Mouse (Mus musculus) embryonic facial prominence, embryonic 10.5 days (tissue): Measurements from ENCODE around the gene Uso1. TPM values are rescaled to one million over a fixed set of nuclear protein-coding genes. Genes with fewer than 3 reads are reported as not detected.

Source experiments
- DNase-seq: peaks from one replicate; pipeline ENCODE4 v3.0.0-alpha.2; 2017; ENCODE audit warnings: low spot score
- H3K27ac ChIP-seq: fragments of 300-500 bp; sonication (generic); replicated peaks from 2 replicates; pipeline ENCODE4 v1.5.1; 2016; ENCODE audit warnings: mild to moderate bottlenecking
- H3K27me3 ChIP-seq: fragments of 300-500 bp; sonication (generic); replicated peaks from 2 replicates; pipeline ENCODE4 v1.6.1; 2016; ENCODE audit warnings: low read depth, mild to moderate bottlenecking; ENCODE audit not compliant: poor library complexity, severe bottlenecking
- H3K36me3 ChIP-seq: fragments of 300-500 bp; sonication (generic); replicated peaks from 2 replicates; pipeline ENCODE4 v1.6.1; 2016; ENCODE audit warnings: mild to moderate bottlenecking, moderate library complexity
- H3K4me1 ChIP-seq: fragments of 300-500 bp; sonication (generic); 2 replicates; pipeline ENCODE4 v1.6.1; 2016
- H3K4me3 ChIP-seq: fragments of 300-500 bp; sonication (generic); 2 replicates; pipeline ENCODE4 v1.5.1; 2016; ENCODE audit warnings: mild to moderate bottlenecking, moderate library complexity
- H3K9me3 ChIP-seq: fragments of 300-500 bp; sonication (generic); 2 replicates; pipeline ENCODE4 v1.6.1; 2016; ENCODE audit warnings: mild to moderate bottlenecking
- WGBS: fragments of 180-500 bp; shearing (Covaris S2); methylation state at CpG from one replicate; pipeline ENCODE4 v1.1.7; 2016; 5-methylcytosine and 5-hydroxymethylcytosine counted together
- polyA plus RNA-seq: library from polyadenylated mRNA; unstranded; fragments of >200 nt; fragmentation: Nextera tagmentation; extraction: Ambion mirVana; gene quantifications from 2 replicates; pipeline ENCODE4 v1.2.1, GENCODE M21; 2016

Uso1 gene
- polyA plus RNA-seq, 1 experiment from 2014 or later: 38.0 TPM

DNA sequence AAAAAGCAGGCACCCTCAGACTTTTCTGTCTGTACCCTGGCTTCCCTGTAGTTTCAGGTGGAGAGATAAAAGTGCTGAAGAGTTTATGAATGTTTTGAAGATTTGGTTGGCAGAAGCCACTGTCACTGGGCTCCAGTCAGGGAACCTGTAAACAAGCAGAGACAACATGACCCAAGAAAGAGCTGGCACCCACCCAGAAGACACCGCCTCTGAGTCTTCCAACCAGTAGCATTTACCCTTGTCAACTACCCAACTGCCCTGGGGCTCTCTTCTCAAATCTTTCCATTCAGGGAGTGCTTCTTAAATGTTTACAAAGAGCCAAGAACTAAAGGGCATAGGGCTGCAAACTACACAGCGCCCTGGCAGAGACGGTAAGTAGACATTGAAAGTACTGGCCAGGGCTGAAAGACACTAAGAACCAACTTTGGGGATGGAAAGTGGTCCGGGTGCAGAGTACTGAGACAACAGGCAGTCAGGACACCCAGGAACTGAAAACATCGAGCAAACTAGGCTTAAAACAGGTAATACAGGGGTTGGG lies 26.9 kb upstream of the Uso1 start:
- Histone ChIP-seq H3K4me1 (peaks cover 18% of the 10 kb centered on the region), H3K9me3 (no peaks in the 10 kb centered on the region), H3K27me3 (peaks cover 18% of the 10 kb centered on the region; the same call in 1 of the 2 replicates), H3K4me3 (no peak overlapping the region), H3K27ac (no peak overlapping the region), H3K36me3 (no peaks in the 10 kb centered on the region)
- 87% methylated on average over 5 of the region's 5 CpGs for WGBS
- DNase-seq: no peak

DNA sequence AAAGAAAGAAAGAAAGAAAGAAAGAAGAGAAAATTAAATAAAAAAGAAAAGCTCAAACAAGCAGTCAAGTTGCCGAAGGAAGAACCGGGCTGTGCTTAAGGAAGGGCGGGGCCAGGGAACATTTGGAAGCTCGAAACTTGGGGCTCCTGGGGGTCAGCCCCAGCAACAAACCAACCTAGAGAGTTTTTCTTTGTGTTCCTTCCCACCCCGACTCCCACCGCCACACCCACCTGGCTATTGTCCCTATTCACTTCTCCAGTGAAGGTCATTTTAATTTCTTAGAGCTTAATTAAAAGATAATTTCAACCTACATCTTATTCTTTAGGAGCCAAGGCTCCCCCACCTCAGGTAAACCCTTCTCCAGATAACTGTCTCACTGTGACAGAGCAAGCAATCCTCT lies 25.6 kb upstream of the Uso1 start:
- Histone ChIP-seq H3K4me3 (peak overlapping the region; percentile 40), H3K9me3 (no peaks in the 10 kb centered on the region), H3K27me3 (peaks cover 18% of the 10 kb centered on the region; the same call in 1 of the 2 replicates), H3K36me3 (no peaks in the 10 kb centered on the region), H3K27ac (no peak overlapping the region), H3K4me1 (peaks cover 11% of the 10 kb centered on the region)
- no peak for DNase-seq
- 11% methylated on average over 6 of the region's 6 CpGs for WGBS

- 2% methylated on average over 10 of the region's 10 CpGs for WGBS
- DNase-seq: no peak
- Histone ChIP-seq H3K4me3 (peak overlapping the region; percentile 40), H3K36me3 (no peaks in the 10 kb centered on the region), H3K27ac (no peak overlapping the region), H3K4me1 (peaks cover 11% of the 10 kb centered on the region), H3K9me3 (no peaks in the 10 kb centered on the region), H3K27me3 (peaks cover 18% of the 10 kb centered on the region; the same call in 1 of the 2 replicates)
These were observed 25.2 kb upstream of the Uso1 start for GRCm38 (mm10) chr5:92112585-92112984.

DNA sequence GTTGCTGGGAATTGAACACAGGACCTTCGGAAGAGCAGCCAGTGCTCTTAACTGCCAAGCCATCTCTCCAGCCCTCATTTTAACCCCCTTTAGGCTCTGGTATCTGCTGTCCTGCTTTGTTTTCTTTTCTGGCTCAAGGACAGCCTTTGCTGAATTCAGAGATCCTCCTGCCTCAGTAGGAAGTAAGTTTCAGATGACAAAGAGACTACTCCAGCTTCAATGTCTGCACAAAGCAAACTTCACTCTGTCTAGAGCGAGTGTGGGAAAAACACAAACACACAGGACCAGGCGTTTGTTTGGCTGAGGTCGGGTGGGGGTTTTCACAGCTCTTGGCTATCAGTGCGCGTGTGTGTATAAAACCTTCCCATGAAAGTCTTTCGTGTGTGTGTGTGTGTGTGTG lies 24.3 kb upstream of the Uso1 start:
- Histone ChIP-seq H3K36me3 (no peaks in the 10 kb centered on the region), H3K9me3 (no peaks in the 10 kb centered on the region), H3K4me3 (no peak overlapping the region), H3K4me1 (peaks cover 11% of the 10 kb centered on the region), H3K27ac (no peak overlapping the region), H3K27me3 (peaks cover 18% of the 10 kb centered on the region; the same call in 1 of the 2 replicates)
- no peak for DNase-seq
- WGBS: 88% methylated on average over 7 of the region's 7 CpGs

DNA sequence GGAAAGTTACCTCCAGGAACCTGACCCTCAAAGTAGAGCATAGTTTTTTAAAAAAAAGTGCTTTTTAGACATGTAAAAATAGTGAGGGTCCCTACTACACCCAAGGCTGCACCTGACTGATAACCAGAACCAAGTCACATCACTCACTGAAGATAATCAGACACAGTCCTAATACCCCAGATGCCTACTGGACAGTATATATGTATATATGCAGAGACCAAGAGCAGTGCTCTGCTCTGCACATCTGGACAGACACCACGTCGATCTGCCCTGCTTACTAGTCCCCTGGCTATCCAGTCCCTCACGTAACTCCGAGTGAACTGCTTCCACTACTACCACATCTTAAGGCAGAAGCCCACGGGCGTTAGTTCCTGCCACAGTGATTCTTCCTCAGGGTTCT lies 23.5 kb upstream of the Uso1 start:
- Histone ChIP-seq H3K9me3 (no peaks in the 10 kb centered on the region), H3K36me3 (no peaks in the 10 kb centered on the region), H3K27ac (no peak overlapping the region), H3K4me3 (no peak overlapping the region), H3K4me1 (peaks cover 11% of the 10 kb centered on the region), H3K27me3 (peaks cover 18% of the 10 kb centered on the region; the same call in 1 of the 2 replicates)
- 90% methylated on average over 6 of the region's 6 CpGs for WGBS
- DNase-seq: no peak

- no peak for DNase-seq
- H3K27ac ChIP-seq: no peak overlapping the region
- H3K9me3 ChIP-seq: no peaks in the 10 kb centered on the region
- 92% methylated on average over 2 of the region's 2 CpGs for WGBS
- H3K27me3 ChIP-seq: peaks cover 18% of the 10 kb centered on the region; the same call in 1 of the 2 replicates
- no peaks in the 10 kb centered on the region for H3K36me3 ChIP-seq
- peaks cover 11% of the 10 kb centered on the region for H3K4me1 ChIP-seq
- H3K4me3 ChIP-seq: no peak overlapping the region
These were observed 22.8 kb upstream of the Uso1 start for GRCm38 (mm10) chr5:92114939-92115338.

GRCm38 (mm10) chr5:92117823-92118403 lies 19.8 kb upstream of the Uso1 start:
- peak; percentile 61 for DNase-seq
- H3K36me3 ChIP-seq: 0 out of 2 replicates have a peak, but pooled peaks cover 2% of the 10 kb centered on the region
- no peaks in the 10 kb centered on the region for H3K9me3 ChIP-seq
- H3K27ac ChIP-seq: no peak overlapping the region
- WGBS: 55% methylated on average over 12 of the region's 12 CpGs
- H3K4me3 ChIP-seq: no peak overlapping the region
- 0 out of 2 replicates have a peak, but pooled peaks cover 10% of the 10 kb centered on the region for H3K27me3 ChIP-seq
- peaks cover under 1% of the 10 kb centered on the region; the same call in 1 of the 2 replicates for H3K4me1 ChIP-seq

DNA sequence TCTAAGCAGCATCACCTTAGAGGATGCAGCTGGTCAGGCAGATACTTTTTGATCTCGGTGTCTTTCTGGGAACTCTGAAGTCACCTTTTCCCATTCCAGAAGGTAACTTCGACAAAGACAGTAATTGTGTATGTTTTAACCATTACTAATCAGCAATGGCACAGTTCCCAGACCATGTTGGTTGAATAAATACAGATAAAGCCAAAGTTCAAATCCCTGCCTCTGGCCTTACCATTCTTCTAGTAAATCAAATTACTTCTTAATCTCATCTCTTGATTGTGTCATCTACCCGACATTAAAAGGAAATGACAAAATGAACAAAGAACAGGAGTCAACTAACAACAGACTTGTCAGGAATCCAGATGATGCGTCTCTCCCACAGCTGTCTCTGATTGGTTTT lies 16.1 kb upstream of the Uso1 start:
- no peak for DNase-seq
- peaks cover 17% of the 10 kb centered on the region for H3K36me3 ChIP-seq
- no peaks in the 10 kb centered on the region for H3K4me1 ChIP-seq
- no peak overlapping the region for H3K27ac ChIP-seq
- no peaks in the 10 kb centered on the region for H3K9me3 ChIP-seq
- no peaks in the 10 kb centered on the region for H3K27me3 ChIP-seq
- H3K4me3 ChIP-seq: no peak overlapping the region
- WGBS: 87% methylated on average over 4 of the region's 4 CpGs

GRCm38 (mm10) chr5:92125446-92125845 lies 12.3 kb upstream of the Uso1 start:
- Histone ChIP-seq H3K36me3 (peaks cover 20% of the 10 kb centered on the region), H3K27me3 (no peaks in the 10 kb centered on the region), H3K9me3 (0 out of 2 replicates have a peak, but pooled peaks cover 2% of the 10 kb centered on the region), H3K4me3 (no peak overlapping the region), H3K27ac (no peak overlapping the region), H3K4me1 (peaks cover 18% of the 10 kb centered on the region)
- DNase-seq: no peak
- WGBS: 91% methylated on average over 3 of the region's 3 CpGs

DNA sequence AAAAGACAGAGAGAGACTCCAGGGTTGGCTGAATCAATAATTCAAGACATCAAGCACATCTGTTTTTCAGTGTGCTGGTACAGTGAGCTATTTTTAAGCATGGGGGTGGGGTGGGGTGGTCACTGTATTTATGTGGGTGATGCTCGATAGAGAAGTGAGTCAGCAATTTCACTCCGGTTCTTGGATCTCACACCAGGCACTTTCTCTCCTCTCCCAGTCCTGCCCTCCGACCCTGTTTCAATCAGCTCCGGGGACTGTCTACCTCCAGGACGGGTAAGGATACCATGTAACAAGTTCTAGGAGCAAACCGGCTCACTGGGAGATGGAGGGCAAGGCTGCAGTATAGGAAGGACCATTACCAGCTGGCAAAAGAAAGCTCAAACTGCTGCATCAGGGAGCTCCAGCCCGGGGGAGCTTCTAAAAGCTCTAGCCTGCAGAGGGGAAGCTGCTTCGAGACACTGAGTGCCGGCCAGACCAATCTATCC lies 10.6 kb upstream of the Uso1 start:
- 73% methylated on average over 9 of the region's 9 CpGs for WGBS
- peaks cover 18% of the 10 kb centered on the region for H3K4me1 ChIP-seq
- 0 out of 2 replicates have a peak, but pooled peaks cover 2% of the 10 kb centered on the region for H3K9me3 ChIP-seq
- H3K27ac ChIP-seq: no peak overlapping the region
- H3K4me3 ChIP-seq: no peak overlapping the region; the same call in 1 of the 2 replicates
- peaks cover 33% of the 10 kb centered on the region for H3K36me3 ChIP-seq
- no peak for DNase-seq
- no peaks in the 10 kb centered on the region for H3K27me3 ChIP-seq

DNA sequence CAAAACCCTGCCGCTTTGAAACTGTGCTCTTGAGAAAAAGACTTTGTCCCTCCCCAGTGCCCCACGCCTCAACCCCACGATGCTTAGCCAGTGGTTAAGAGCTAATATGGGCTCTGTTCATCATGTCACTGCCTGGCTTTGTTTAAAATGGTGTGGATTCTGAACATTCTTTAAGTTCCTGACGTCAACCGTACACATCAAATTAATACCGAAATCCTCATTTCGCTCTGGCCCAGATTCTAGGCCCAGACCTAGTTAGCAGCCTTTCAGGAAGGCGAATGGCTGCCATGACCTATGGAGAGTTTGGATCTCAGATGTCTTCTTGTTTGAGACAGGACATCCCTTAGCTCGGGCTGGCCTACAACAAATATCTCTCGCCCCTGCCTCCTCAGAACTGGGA lies 10.0 kb upstream of the Uso1 start:
- WGBS: 94% methylated on average over 10 of the region's 10 CpGs
- Histone ChIP-seq H3K4me3 (no peak overlapping the region), H3K9me3 (0 out of 2 replicates have a peak, but pooled peaks cover 2% of the 10 kb centered on the region), H3K4me1 (peaks cover 18% of the 10 kb centered on the region), H3K27ac (no peak overlapping the region; the same call in 1 of the 2 replicates), H3K27me3 (no peaks in the 10 kb centered on the region), H3K36me3 (peaks cover 35% of the 10 kb centered on the region)
- no peak for DNase-seq

- Histone ChIP-seq H3K27me3 (no peaks in the 10 kb centered on the region), H3K4me3 (peak overlapping the region; percentile 29), H3K9me3 (0 out of 2 replicates have a peak, but pooled peaks cover 2% of the 10 kb centered on the region), H3K27ac (0 out of 2 replicates have a peak overlapping the region, but pooled peaks have one; percentile 57), H3K4me1 (peaks cover 18% of the 10 kb centered on the region), H3K36me3 (peaks cover 38% of the 10 kb centered on the region)
- peak; percentile 56 for DNase-seq
- 14% methylated on average over 8 of the region's 8 CpGs for WGBS
These were observed 9.2 kb upstream of the Uso1 start for GRCm38 (mm10) chr5:92128570-92128969.

DNA sequence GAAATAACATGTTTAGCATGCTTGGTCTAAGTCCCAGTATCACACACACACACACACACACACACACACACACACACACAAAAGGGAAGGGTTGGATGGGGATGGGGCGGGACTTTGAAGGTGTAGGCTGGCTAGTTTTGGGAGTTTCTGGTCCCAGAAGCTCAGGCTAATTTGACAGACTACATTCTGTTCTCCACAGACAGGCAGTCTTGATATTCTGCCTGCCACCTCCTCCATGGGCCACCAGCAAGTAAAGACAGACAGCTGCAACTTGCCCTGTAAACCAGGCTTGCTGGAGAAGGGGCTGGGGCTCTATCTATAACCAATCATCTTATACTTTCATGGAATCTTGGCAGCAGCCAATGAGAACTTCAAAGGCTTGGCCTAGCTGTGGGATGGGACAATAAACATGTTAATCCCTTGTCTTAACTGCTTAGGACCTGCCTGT lies 8.4 kb upstream of the Uso1 start:
- no peak overlapping the region for H3K27ac ChIP-seq
- no peak for DNase-seq
- H3K36me3 ChIP-seq: peaks cover 33% of the 10 kb centered on the region
- peaks cover 18% of the 10 kb centered on the region for H3K4me1 ChIP-seq
- H3K4me3 ChIP-seq: no peak overlapping the region
- WGBS: 83% methylated on average over 1 of the region's 1 CpGs
- 0 out of 2 replicates have a peak, but pooled peaks cover 2% of the 10 kb centered on the region for H3K9me3 ChIP-seq
- no peaks in the 10 kb centered on the region for H3K27me3 ChIP-seq
